Comparison of ENCODE assay signal across 21 mouse cellular contexts in the genomic region with DNA sequence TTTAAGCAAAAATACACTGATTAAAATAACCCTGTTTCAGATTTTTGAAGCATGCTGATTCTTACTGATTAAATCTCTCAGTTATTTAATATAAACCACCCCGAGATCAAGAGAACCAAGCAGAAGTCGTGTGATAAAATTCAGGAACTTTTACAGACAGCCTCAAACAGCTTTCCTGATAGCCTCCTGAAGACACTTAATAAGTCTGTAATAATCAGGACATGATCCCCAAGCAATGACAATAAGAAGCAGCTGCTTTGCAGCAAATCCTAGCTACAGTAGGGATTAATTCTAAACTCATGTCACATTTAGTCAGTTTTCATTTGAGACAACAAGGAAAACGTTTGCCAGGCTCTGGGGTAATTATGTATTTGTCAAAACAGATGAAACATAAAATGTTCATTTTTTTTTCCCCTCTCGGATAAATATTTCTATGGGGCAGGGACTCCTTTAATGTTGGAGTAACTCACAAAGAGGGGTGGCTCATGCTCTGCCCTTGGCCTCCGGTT.
A peak's percentile ranks its signal among the peaks of the same experiment; 100 is the strongest.
DNase-seq lines count a peak whose midpoint lies in the region; ATAC-seq and TF ChIP-seq lines count a peak whose summit lies in the region.
"Had no signal": no experiment of that assay in that cellular context is flagged by ENCODE, and none has a peak within 500 bp of the region (broad histone marks: within the 10 kb centered on the region; RNA-seq: fewer than 3 reads in every experiment).

No protein-coding gene starts in this region.

- peak; percentile 62 for DNase-seq in lung, embryonic 14.5 days
- DNase-seq in lung, postnatal 0 days (ENCODE audit: low spot score) = no peak
- DNase-seq in retina, postnatal 1 day = peak; percentile 28
- no peak for DNase-seq in retina, embryonic 14.5 days (ENCODE audit: low spot score)
- no peak for DNase-seq in urinary bladder, postnatal 10 days (ENCODE audit: low spot score)
- DNase-seq: adrenal gland, adult 2 months; adrenal gland, postnatal 10 days; adrenal gland, postnatal 25 days; cerebellum, adult 11 months; cerebellum, adult 18-20 months; cerebellum, adult 8-10 months; cerebellum, adult 9-11 months; cerebellum, postnatal 14 days; cerebellum, postnatal 36 days; embryo, embryonic 11 days; forebrain, postnatal 0 days had no signal

- H3K27ac ChIP-seq in lung, embryonic 14.5 days (ENCODE audit: low read depth) = no peak overlapping the region
- no peak overlapping the region for H3K27ac ChIP-seq in lung, postnatal 0 days (ENCODE audit: low read length)
- H3K27ac ChIP-seq in midbrain, embryonic 15.5 days = no peak overlapping the region
- no peak overlapping the region for H3K27ac ChIP-seq in midbrain, embryonic 13.5 days
- H3K27ac ChIP-seq: embryonic facial prominence, embryonic 13.5 days; forebrain, embryonic 13.5 days; forebrain, embryonic 15.5 days had no signal

- 0 out of 2 replicates have a peak, but pooled peaks cover 8% of the 10 kb centered on the region for H3K4me1 ChIP-seq in lung, embryonic 14.5 days (ENCODE audit: insufficient read depth)
- no peaks in the 10 kb centered on the region for H3K4me1 ChIP-seq in lung, postnatal 0 days (ENCODE audit: insufficient read depth, low read depth, low read length)
- no peaks in the 10 kb centered on the region for H3K4me1 ChIP-seq in midbrain, embryonic 15.5 days
- no peaks in the 10 kb centered on the region for H3K4me1 ChIP-seq in midbrain, embryonic 13.5 days (replicated peaks)
- H3K4me1 ChIP-seq: forebrain, embryonic 13.5 days; forebrain, embryonic 15.5 days had no signal

- no peak overlapping the region for H3K4me2 ChIP-seq in lung, embryonic 14.5 days
- no peak overlapping the region for H3K4me2 ChIP-seq in lung, postnatal 0 days (replicated peaks; ENCODE audit: low read depth, low read length)
- H3K4me2 ChIP-seq in midbrain, embryonic 15.5 days = no peak overlapping the region
- H3K4me2 ChIP-seq in midbrain, embryonic 13.5 days (replicated peaks) = no peak overlapping the region
- H3K4me2 ChIP-seq: embryonic facial prominence, embryonic 13.5 days; forebrain, embryonic 13.5 days; forebrain, embryonic 15.5 days had no signal

- no peaks in the 10 kb centered on the region for H3K36me3 ChIP-seq in lung, embryonic 14.5 days (ENCODE audit: insufficient read depth)
- no peaks in the 10 kb centered on the region for H3K36me3 ChIP-seq in lung, postnatal 0 days (ENCODE audit: insufficient read depth, low read length)
- H3K36me3 ChIP-seq in midbrain, embryonic 15.5 days (replicated peaks) = no peaks in the 10 kb centered on the region
- no peaks in the 10 kb centered on the region for H3K36me3 ChIP-seq in midbrain, embryonic 13.5 days
- H3K36me3 ChIP-seq: embryonic facial prominence, embryonic 13.5 days; forebrain, embryonic 15.5 days had no signal

- no peak for TF ChIP-seq CTCF in lung, embryonic 14.5 days (IDR thresholded peaks at IDR 0.05; ENCODE audit: low read depth)
- no peak for TF ChIP-seq CTCF in lung, postnatal 0 days (IDR thresholded peaks at IDR 0.05)

- no peak overlapping the region for H3K4me3 ChIP-seq in lung, embryonic 14.5 days (ENCODE audit: low read depth, low read length)
- H3K4me3 ChIP-seq in lung, postnatal 0 days (ENCODE audit: low read depth, low read length) = no peak overlapping the region
- H3K4me3 ChIP-seq in midbrain, embryonic 15.5 days = no peak overlapping the region
- no peak overlapping the region for H3K4me3 ChIP-seq in midbrain, embryonic 13.5 days (replicated peaks)
- H3K4me3 ChIP-seq: embryonic facial prominence, embryonic 13.5 days; forebrain, embryonic 13.5 days; forebrain, embryonic 15.5 days had no signal

- no peaks in the 10 kb centered on the region for H3K27me3 ChIP-seq in lung, embryonic 14.5 days (ENCODE audit: insufficient read depth, low read length)
- H3K27me3 ChIP-seq in lung, postnatal 0 days (replicated peaks; ENCODE audit: insufficient read depth, low read length) = no peaks in the 10 kb centered on the region
- no peaks in the 10 kb centered on the region for H3K27me3 ChIP-seq in midbrain, embryonic 15.5 days (replicated peaks)
- no peaks in the 10 kb centered on the region for H3K27me3 ChIP-seq in midbrain, embryonic 13.5 days
- H3K27me3 ChIP-seq: embryonic facial prominence, embryonic 13.5 days; forebrain, embryonic 13.5 days; forebrain, embryonic 15.5 days had no signal

- H3K9ac ChIP-seq in lung, embryonic 14.5 days = no peak overlapping the region
- H3K9ac ChIP-seq in lung, postnatal 0 days (replicated peaks; ENCODE audit: low read depth) = no peak overlapping the region
- no peak overlapping the region for H3K9ac ChIP-seq in midbrain, embryonic 15.5 days
- H3K9ac ChIP-seq in midbrain, embryonic 13.5 days (replicated peaks) = no peak overlapping the region
- H3K9ac ChIP-seq: embryonic facial prominence, embryonic 13.5 days; forebrain, embryonic 13.5 days; forebrain, embryonic 15.5 days; forebrain, postnatal 0 days had no signal

- TF ChIP-seq EP300 in lung, postnatal 0 days (IDR thresholded peaks at IDR 0.05) = no peak

- ATAC-seq in lung, embryonic 14.5 days (ENCODE audit: insufficient read depth) = peak; percentile 54; the same call in 1 of the 2 replicates
- no peak for ATAC-seq in lung, postnatal 0 days
- ATAC-seq in midbrain, embryonic 15.5 days (replicated peaks) = 0 out of 2 replicates have a peak, but pooled peaks have one; percentile 54
- ATAC-seq in midbrain, embryonic 13.5 days = no peak
- ATAC-seq: forebrain, embryonic 13.5 days; forebrain, embryonic 15.5 days had no signal

- 34% methylated on average over 5 of the region's 5 CpGs for WGBS in lung, embryonic 14.5 days
- WGBS in lung, postnatal 0 days = 45% methylated on average over 5 of the region's 5 CpGs
- WGBS in midbrain, embryonic 15.5 days = 67% methylated on average over 5 of the region's 5 CpGs
- WGBS in midbrain, embryonic 13.5 days = 73% methylated on average over 5 of the region's 5 CpGs

- H3K9me3 ChIP-seq in lung, embryonic 14.5 days (ENCODE audit: low read depth, low read length) = no peaks in the 10 kb centered on the region
- H3K9me3 ChIP-seq in lung, postnatal 0 days (ENCODE audit: low read length) = no peaks in the 10 kb centered on the region
- H3K9me3 ChIP-seq in midbrain, embryonic 15.5 days = no peaks in the 10 kb centered on the region
- no peaks in the 10 kb centered on the region for H3K9me3 ChIP-seq in midbrain, embryonic 13.5 days
- H3K9me3 ChIP-seq: embryonic facial prominence, embryonic 13.5 days; forebrain, embryonic 13.5 days; forebrain, embryonic 15.5 days had no signal

Comparison
In these comparisons a context has a peak if more than half of its experiments do, and no peak if none do; other contexts are left out.
1. ATAC-seq: peak in lung, embryonic 14.5 days (single experiment) and midbrain, embryonic 15.5 days (single experiment); none in lung, postnatal 0 days (single experiment) and midbrain, embryonic 13.5 days (single experiment).
2. DNase-seq: peak in lung, embryonic 14.5 days (single experiment) and retina, postnatal 1 day (single experiment); none in lung, postnatal 0 days (single experiment), retina, embryonic 14.5 days (single experiment) and urinary bladder, postnatal 10 days (single experiment).